Mouse (Mus musculus): ENCODE results near the gene Gm9887. TPM values are rescaled to one million over a fixed set of nuclear protein-coding genes. Genes with fewer than 3 reads are reported as not detected.

The Gm9887 gene
- polyA plus RNA-seq, 1 experiment from 2014 or later, result 0.94 TPM

DNA sequence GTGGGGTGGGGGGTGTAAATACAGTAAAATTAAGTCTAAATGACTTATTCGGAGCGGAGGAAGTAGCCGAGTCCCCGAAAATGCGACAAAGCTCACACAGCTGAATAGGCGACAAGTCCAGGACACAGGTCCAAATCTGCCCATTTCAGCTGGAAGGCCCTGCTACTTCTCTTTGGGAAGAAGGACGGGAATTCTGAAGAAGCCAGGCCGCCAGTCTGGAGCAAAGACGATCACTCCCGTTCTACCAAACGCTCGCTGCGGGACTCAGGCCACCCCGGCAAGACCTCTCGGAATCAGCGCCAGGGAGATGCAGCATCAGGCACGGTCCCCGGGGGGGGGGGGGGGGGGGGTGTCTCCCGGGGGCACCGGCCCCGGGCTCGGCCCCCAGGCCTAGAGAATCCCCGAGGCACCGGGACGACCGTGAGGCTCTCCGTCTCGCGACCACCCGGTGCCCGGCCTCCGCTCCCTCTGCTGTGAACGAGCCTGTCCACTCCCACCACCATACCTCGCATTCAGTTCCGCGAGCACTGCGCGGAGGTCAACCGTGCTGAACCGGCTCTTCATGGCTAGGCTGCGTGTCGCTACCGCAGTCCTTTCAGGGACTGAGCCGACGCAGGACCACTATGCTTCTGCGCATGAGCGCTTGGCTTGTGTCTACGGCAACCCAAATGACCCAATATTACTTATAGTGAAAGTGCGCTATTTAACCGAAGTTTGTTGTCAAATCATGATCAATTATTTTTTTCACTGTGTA is 15.5 kb downstream of the Gm9887 start, which contains the start of gene Nemf:
Gene Nemf, minus strand, starts transcription at position 620 of the 754 bp plus-strand sequence.
- Histone ChIP-seq H3K4me2 (ENCODE audit: low read depth, low read length) (peak within 1 kb of the TSS; percentile 91), H3K4me3 (replicated peaks; ENCODE audit: low read length) (peak within 1 kb of the TSS; percentile 83), H3K27ac (ENCODE audit: low read length) (peak within 1 kb of the TSS; percentile 62), H3K4me1 (ENCODE audit: control insufficient read depth, insufficient read depth, low read length) (0 out of 2 replicates have a peak, but pooled peaks cover 4% of the 10 kb centered on the region), H3K27me3 (ENCODE audit: control insufficient read depth, insufficient read depth, low read length) (no peaks in the 10 kb centered on the region), H3K9ac (ENCODE audit: low read length) (peak within 1 kb of the TSS; percentile 97), H3K9me3 (replicated peaks; ENCODE audit: control insufficient read depth, low read length) (no peaks in the 10 kb centered on the region), H3K36me3 (ENCODE audit: control insufficient read depth, insufficient read depth, low read length) (0 out of 2 replicates have a peak, but pooled peaks cover 6% of the 10 kb centered on the region)
- 2% methylated on average over 45 of the region's 50 CpGs for WGBS
- peak; percentile 51; the same call in 1 of the 2 replicates for ATAC-seq (ENCODE audit: insufficient read depth, low FRiP score)

DNA sequence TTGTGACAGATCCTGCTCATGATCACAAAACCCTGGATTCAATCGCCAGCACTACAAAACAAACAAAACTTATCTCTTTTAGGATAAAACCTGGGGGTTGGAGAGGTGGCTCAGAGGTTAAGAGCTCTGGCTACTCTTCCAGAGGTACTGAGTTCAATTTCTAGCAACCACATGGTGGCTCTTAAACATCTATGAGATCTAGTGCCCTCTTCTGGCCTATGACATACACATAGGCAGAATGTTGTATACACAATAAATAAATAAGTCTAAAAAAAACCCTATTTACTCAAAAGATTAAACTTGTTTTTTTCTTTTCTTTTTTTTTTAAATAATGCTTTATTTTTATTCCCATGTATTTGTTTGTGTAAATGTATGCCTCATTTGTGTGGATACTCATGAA is 20.6 kb downstream of the Gm9887 start:
- 67% methylated on average over 1 of the region's 1 CpGs for WGBS
- Histone ChIP-seq H3K4me3 (replicated peaks; ENCODE audit: low read length) (no peak overlapping the region), H3K4me2 (ENCODE audit: low read depth, low read length) (no peak overlapping the region), H3K9me3 (replicated peaks; ENCODE audit: control insufficient read depth, low read length) (no peaks in the 10 kb centered on the region), H3K27me3 (ENCODE audit: control insufficient read depth, insufficient read depth, low read length) (no peaks in the 10 kb centered on the region), H3K9ac (ENCODE audit: low read length) (no peak overlapping the region), H3K36me3 (ENCODE audit: control insufficient read depth, insufficient read depth, low read length) (peaks cover 17% of the 10 kb centered on the region; the same call in 1 of the 2 replicates), H3K27ac (ENCODE audit: low read length) (no peak overlapping the region), H3K4me1 (ENCODE audit: control insufficient read depth, insufficient read depth, low read length) (0 out of 2 replicates have a peak, but pooled peaks cover 4% of the 10 kb centered on the region)
- ATAC-seq (ENCODE audit: insufficient read depth, low FRiP score), result no peak

DNA sequence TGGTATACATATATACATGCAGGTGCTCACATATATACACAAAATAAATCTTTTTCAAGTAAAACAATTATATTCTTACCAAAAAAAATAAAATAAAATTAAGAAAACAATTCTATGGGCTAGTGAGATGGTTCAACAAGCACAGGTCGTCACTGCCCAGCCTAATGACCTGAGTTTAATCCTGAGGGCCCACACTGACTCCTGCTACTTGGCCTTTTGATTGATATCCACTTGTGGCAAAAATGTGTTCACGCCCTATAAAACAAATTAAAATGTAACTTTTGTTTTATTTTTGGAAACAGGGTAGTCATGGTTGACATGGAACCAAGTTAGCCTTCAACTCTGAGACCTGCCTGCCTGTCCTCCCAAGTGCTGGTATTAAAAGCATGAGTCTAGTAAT is 22.3 kb downstream of the Gm9887 start:
- WGBS, result 82% methylated on average over 2 of the region's 2 CpGs
- Histone ChIP-seq H3K27ac (ENCODE audit: low read length) (no peak overlapping the region), H3K4me1 (ENCODE audit: control insufficient read depth, insufficient read depth, low read length) (no peaks in the 10 kb centered on the region), H3K4me2 (ENCODE audit: low read depth, low read length) (no peak overlapping the region), H3K9ac (ENCODE audit: low read length) (no peak overlapping the region), H3K27me3 (ENCODE audit: control insufficient read depth, insufficient read depth, low read length) (no peaks in the 10 kb centered on the region), H3K9me3 (replicated peaks; ENCODE audit: control insufficient read depth, low read length) (no peaks in the 10 kb centered on the region), H3K4me3 (replicated peaks; ENCODE audit: low read length) (no peak overlapping the region), H3K36me3 (ENCODE audit: control insufficient read depth, insufficient read depth, low read length) (peaks cover 17% of the 10 kb centered on the region; the same call in 1 of the 2 replicates)
- no peak for ATAC-seq (ENCODE audit: insufficient read depth, low FRiP score)

DNA sequence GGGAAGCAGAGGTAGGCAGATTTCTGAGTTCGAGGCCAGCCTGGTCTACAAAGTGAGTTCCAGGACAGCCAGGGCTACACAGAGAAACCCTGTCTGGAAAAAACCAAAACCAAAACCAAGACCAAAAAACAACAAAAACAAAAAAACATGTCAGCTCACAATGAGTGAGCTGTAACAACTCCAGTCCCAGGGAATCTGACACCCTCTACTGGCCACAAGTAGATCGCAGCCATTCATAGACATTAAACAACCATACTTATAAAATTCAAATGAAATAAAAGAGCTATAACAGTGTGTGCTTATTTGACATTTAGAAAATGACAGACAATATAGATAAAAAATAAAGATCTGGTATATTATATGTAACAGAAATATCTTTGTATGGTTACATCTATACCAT is 38.7 kb downstream of the Gm9887 start:
- no peak overlapping the region for H3K27ac ChIP-seq (ENCODE audit: low read length)
- 92% methylated on average over 2 of the region's 2 CpGs for WGBS
- H3K27me3 ChIP-seq (ENCODE audit: control insufficient read depth, insufficient read depth, low read length), result no peaks in the 10 kb centered on the region
- H3K4me2 ChIP-seq (ENCODE audit: low read depth, low read length), result no peak overlapping the region
- H3K9ac ChIP-seq (ENCODE audit: low read length), result no peak overlapping the region
- no peaks in the 10 kb centered on the region for H3K4me1 ChIP-seq (ENCODE audit: control insufficient read depth, insufficient read depth, low read length)
- ATAC-seq (ENCODE audit: insufficient read depth, low FRiP score), result no peak
- no peaks in the 10 kb centered on the region for H3K9me3 ChIP-seq (replicated peaks; ENCODE audit: control insufficient read depth, low read length)
- no peak overlapping the region for H3K4me3 ChIP-seq (replicated peaks; ENCODE audit: low read length)
- H3K36me3 ChIP-seq (ENCODE audit: control insufficient read depth, insufficient read depth, low read length), result peaks cover 9% of the 10 kb centered on the region

DNA sequence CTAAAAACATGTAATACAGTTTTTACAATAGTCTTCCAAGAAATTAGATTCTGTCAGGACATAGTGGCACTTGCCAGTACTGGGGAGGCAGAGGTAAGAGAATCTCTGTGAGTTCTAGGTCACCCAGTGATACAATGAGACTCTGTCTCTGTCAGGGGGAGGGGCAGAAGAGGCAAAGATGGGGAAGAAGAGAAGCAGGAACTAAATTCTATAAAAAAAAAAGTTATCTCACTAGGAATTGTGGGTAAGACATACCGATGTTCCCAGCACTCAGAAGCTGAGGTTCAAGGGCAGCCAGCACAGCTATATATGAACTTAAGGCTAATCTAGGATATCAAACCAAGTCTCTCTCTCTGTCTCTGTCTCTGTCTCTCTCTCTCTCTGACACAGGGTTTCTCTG is 40.1 kb downstream of the Gm9887 start:
- Histone ChIP-seq H3K4me2 (ENCODE audit: low read depth, low read length) (no peak overlapping the region), H3K27me3 (ENCODE audit: control insufficient read depth, insufficient read depth, low read length) (no peaks in the 10 kb centered on the region), H3K9me3 (replicated peaks; ENCODE audit: control insufficient read depth, low read length) (no peaks in the 10 kb centered on the region), H3K27ac (ENCODE audit: low read length) (no peak overlapping the region), H3K9ac (ENCODE audit: low read length) (no peak overlapping the region), H3K4me3 (replicated peaks; ENCODE audit: low read length) (no peak overlapping the region), H3K36me3 (ENCODE audit: control insufficient read depth, insufficient read depth, low read length) (peaks cover 11% of the 10 kb centered on the region), H3K4me1 (ENCODE audit: control insufficient read depth, insufficient read depth, low read length) (no peaks in the 10 kb centered on the region)
- WGBS, result 85% methylated on average over 1 of the region's 1 CpGs
- no peak for ATAC-seq (ENCODE audit: insufficient read depth, low FRiP score)

DNA sequence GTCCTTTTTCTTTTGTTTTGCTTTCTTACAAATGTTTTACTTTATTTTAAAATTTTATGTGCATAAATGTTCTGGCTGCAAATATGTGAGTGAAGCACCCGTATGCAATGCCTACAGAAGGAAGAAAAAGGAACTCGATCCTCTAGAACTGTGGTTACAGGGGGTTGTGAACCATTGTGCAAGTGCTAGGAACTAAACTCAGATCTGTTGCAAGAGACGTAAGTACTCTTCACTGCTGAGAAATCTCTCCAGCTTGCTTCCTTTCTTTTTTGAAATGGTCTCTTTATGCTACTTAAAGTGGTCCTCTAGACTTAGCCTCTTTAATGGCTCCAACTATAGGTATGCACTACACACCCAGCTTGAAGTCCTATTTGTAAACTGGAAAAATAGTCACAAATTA is 41.1 kb downstream of the Gm9887 start:
- Histone ChIP-seq H3K27ac (ENCODE audit: low read length) (no peak overlapping the region), H3K27me3 (ENCODE audit: control insufficient read depth, insufficient read depth, low read length) (no peaks in the 10 kb centered on the region), H3K4me2 (ENCODE audit: low read depth, low read length) (no peak overlapping the region), H3K9me3 (replicated peaks; ENCODE audit: control insufficient read depth, low read length) (no peaks in the 10 kb centered on the region), H3K36me3 (ENCODE audit: control insufficient read depth, insufficient read depth, low read length) (peaks cover 14% of the 10 kb centered on the region), H3K9ac (ENCODE audit: low read length) (no peak overlapping the region), H3K4me1 (ENCODE audit: control insufficient read depth, insufficient read depth, low read length) (no peaks in the 10 kb centered on the region), H3K4me3 (replicated peaks; ENCODE audit: low read length) (no peak overlapping the region)
- 89% methylated on average over 3 of the region's 3 CpGs for WGBS
- ATAC-seq (ENCODE audit: insufficient read depth, low FRiP score), result no peak

Small RNA genes within 50 kb of the gene (microRNA-seq; reads per million reads assigned to microRNA genes)
- gene Gm47299 (not detected), gene Gm47305 (not detected)

Other genes starting within 250 kb of the Gm9887 start
- 1,481 and 1,784 TPM in 2 replicates for gene Rps29, start 213.3 kb downstream of the Gm9887 start, polyA plus RNA-seq (2015; fragmentation: Nextera tagmentation; extraction: Ambion mirVana)
- 14.2 and 16.5 TPM in 2 replicates for gene Lrr1, start 203.6 kb downstream of the Gm9887 start, polyA plus RNA-seq (2015; fragmentation: Nextera tagmentation; extraction: Ambion mirVana)
- gene Rpl36al, start 188.4 kb downstream of the Gm9887 start, polyA plus RNA-seq (2015; fragmentation: Nextera tagmentation; extraction: Ambion mirVana), result 590 and 688 TPM in 2 replicates
- 32.6 and 41.9 TPM in 2 replicates for gene Mgat2, start 188.3 kb downstream of the Gm9887 start, polyA plus RNA-seq (2015; fragmentation: Nextera tagmentation; extraction: Ambion mirVana)
- 18.5 and 22.3 TPM in 2 replicates for gene Gm49383, start 175.4 kb downstream of the Gm9887 start, polyA plus RNA-seq (2015; fragmentation: Nextera tagmentation; extraction: Ambion mirVana)
- 6.6 and 7.4 TPM in 2 replicates for gene Dnaaf2, start 174.0 kb downstream of the Gm9887 start, polyA plus RNA-seq (2015; fragmentation: Nextera tagmentation; extraction: Ambion mirVana)
- 20.8 and 22.8 TPM in 2 replicates for gene Gm49384, start 168.2 kb downstream of the Gm9887 start, polyA plus RNA-seq (2015; fragmentation: Nextera tagmentation; extraction: Ambion mirVana)
- 21.4 and 21.7 TPM in 2 replicates for gene Pole2, start 144.3 kb downstream of the Gm9887 start, polyA plus RNA-seq (2015; fragmentation: Nextera tagmentation; extraction: Ambion mirVana)
- gene Klhdc1, start 131.3 kb downstream of the Gm9887 start, polyA plus RNA-seq (2015; fragmentation: Nextera tagmentation; extraction: Ambion mirVana), result 7.2 and 7.3 TPM in 2 replicates
- 74.8 and 87.2 TPM in 2 replicates for gene Klhdc2, start 75.8 kb downstream of the Gm9887 start, polyA plus RNA-seq (2015; fragmentation: Nextera tagmentation; extraction: Ambion mirVana)
- 82.4 and 83.1 TPM in 2 replicates for gene Nemf, start 15.3 kb downstream of the Gm9887 start, polyA plus RNA-seq (2015; fragmentation: Nextera tagmentation; extraction: Ambion mirVana)
- 39.3 and 42.3 TPM in 2 replicates for gene Arf6, start 308 bp downstream of the Gm9887 start, polyA plus RNA-seq (2015; fragmentation: Nextera tagmentation; extraction: Ambion mirVana)
- 24.2 and 26.2 TPM in 2 replicates for gene Vcpkmt, start 210.6 kb upstream of the Gm9887 start, polyA plus RNA-seq (2015; fragmentation: Nextera tagmentation; extraction: Ambion mirVana)

Measured in stomach, embryonic 16.5 days (tissue).